Mouse (Mus musculus): ENCODE results near the gene Aox3. TPM values are rescaled to one million over a fixed set of nuclear protein-coding genes. Genes with fewer than 3 reads are reported as not detected.

Gene Aox3
- polyA plus RNA-seq, 1 experiment from 2014 or later, result 0.23 TPM

DNA sequence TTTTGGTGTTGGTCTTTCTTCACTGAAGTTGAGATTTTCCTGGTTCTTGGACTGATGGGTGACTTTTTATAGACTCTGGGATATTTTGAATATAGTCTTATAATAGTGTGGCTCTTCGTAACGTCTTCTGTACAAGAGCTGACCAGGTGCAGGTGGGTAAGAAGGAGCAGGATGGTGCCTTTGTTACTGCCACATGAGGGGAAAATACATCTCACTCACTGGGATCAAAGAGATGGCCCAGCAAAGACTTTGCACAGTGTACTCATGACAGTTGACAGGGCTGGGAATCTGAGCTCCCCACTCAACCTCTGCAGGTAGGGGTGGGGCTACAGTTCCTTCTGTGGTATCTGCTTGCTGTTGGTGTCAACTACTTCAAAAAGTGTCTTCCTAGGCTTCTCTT is 38.7 kb upstream of the Aox3 start:
- H3K4me3 ChIP-seq (ENCODE audit: low read depth, low read length), result no peak overlapping the region
- no peaks in the 10 kb centered on the region for H3K27me3 ChIP-seq (ENCODE audit: control insufficient read depth, insufficient read depth, low read depth, low read length)
- H3K9ac ChIP-seq (ENCODE audit: low read depth, low read length), result no peak overlapping the region
- 95% methylated on average over 2 of the region's 2 CpGs for WGBS
- H3K4me1 ChIP-seq (ENCODE audit: control insufficient read depth, insufficient read depth, low read length), result no peaks in the 10 kb centered on the region
- H3K36me3 ChIP-seq (ENCODE audit: control insufficient read depth, insufficient read depth, low read length), result no peaks in the 10 kb centered on the region
- no peak overlapping the region for H3K4me2 ChIP-seq (ENCODE audit: low read length)
- no peak overlapping the region for H3K27ac ChIP-seq (ENCODE audit: low read length)
- H3K9me3 ChIP-seq (replicated peaks; ENCODE audit: control insufficient read depth, low read length, poor library complexity, severe bottlenecking), result no peaks in the 10 kb centered on the region
- ATAC-seq, result no peak

DNA sequence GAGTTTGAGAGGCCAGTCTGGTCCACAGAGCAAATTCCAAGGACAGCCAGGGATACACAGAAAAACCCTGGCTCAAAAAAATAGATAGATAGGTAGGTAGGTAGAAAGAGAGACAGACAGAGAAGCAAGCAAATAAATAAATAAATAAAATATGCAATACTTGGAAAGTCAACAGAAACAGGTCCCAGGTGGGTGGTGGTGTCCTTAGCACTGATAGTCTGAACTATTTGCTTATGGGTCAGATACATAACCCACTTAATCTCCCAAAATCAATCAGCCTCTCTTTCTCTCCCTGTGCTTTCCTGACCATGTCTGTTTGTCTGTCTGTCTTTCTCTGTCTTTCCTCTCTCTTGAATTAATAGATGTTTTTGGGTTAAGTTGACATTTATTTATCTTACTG is 35.0 kb upstream of the Aox3 start:
- Histone ChIP-seq H3K27me3 (ENCODE audit: control insufficient read depth, insufficient read depth, low read depth, low read length) (no peaks in the 10 kb centered on the region), H3K27ac (ENCODE audit: low read length) (no peak overlapping the region), H3K4me2 (ENCODE audit: low read length) (no peak overlapping the region), H3K36me3 (ENCODE audit: control insufficient read depth, insufficient read depth, low read length) (no peaks in the 10 kb centered on the region), H3K9me3 (replicated peaks; ENCODE audit: control insufficient read depth, low read length, poor library complexity, severe bottlenecking) (no peaks in the 10 kb centered on the region), H3K4me3 (ENCODE audit: low read depth, low read length) (no peak overlapping the region), H3K9ac (ENCODE audit: low read depth, low read length) (no peak overlapping the region), H3K4me1 (ENCODE audit: control insufficient read depth, insufficient read depth, low read length) (no peaks in the 10 kb centered on the region)
- ATAC-seq, result no peak

DNA sequence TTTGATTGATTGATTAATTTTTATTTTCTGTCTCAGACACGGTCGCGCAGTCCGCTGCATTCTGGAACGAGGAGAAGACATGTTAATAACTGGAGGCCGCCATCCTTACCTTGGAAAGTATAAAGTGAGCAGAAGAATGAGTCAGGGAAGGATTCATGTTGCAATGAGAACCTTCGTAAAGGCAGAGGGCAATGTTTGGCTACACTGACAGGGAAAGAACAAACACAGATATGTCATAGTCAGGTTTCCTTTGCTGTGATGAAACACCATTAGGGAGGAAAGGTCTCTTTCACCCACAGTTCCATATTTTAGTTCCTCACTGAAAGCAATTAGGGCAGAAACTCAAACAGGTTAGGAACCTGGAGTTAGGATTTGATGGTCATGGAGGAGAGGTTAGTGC is 34.5 kb upstream of the Aox3 start:
- 95% methylated on average over 7 of the region's 7 CpGs for WGBS
- no peaks in the 10 kb centered on the region for H3K9me3 ChIP-seq (replicated peaks; ENCODE audit: control insufficient read depth, low read length, poor library complexity, severe bottlenecking)
- no peaks in the 10 kb centered on the region for H3K27me3 ChIP-seq (ENCODE audit: control insufficient read depth, insufficient read depth, low read depth, low read length)
- H3K4me2 ChIP-seq (ENCODE audit: low read length), result no peak overlapping the region
- H3K27ac ChIP-seq (ENCODE audit: low read length), result no peak overlapping the region
- H3K4me3 ChIP-seq (ENCODE audit: low read depth, low read length), result no peak overlapping the region
- no peaks in the 10 kb centered on the region for H3K36me3 ChIP-seq (ENCODE audit: control insufficient read depth, insufficient read depth, low read length)
- H3K9ac ChIP-seq (ENCODE audit: low read depth, low read length), result no peak overlapping the region
- no peaks in the 10 kb centered on the region for H3K4me1 ChIP-seq (ENCODE audit: control insufficient read depth, insufficient read depth, low read length)
- ATAC-seq, result no peak

DNA sequence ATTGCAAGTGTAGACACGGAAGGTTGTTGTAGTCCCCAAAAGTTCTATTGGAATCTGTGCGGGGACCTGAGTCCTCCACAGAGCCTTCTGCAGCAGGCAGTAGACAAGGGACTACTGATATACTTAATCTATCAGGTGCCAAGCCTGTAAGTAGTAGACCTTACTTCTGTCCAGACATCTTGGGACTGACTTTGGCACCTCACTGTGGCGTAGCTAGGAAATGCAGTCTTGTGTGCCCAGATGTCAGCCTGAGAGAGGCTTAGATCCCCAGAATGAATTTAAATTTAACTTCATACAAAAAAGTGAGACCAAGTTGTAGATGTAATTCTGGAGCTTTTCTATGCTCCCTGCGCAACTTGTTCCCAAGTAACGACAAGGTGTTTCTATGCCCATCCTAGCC is 33.2 kb upstream of the Aox3 start:
- H3K27me3 ChIP-seq (ENCODE audit: control insufficient read depth, insufficient read depth, low read depth, low read length), result no peaks in the 10 kb centered on the region
- no peak overlapping the region for H3K4me3 ChIP-seq (ENCODE audit: low read depth, low read length)
- 95% methylated on average over 5 of the region's 5 CpGs for WGBS

DNA sequence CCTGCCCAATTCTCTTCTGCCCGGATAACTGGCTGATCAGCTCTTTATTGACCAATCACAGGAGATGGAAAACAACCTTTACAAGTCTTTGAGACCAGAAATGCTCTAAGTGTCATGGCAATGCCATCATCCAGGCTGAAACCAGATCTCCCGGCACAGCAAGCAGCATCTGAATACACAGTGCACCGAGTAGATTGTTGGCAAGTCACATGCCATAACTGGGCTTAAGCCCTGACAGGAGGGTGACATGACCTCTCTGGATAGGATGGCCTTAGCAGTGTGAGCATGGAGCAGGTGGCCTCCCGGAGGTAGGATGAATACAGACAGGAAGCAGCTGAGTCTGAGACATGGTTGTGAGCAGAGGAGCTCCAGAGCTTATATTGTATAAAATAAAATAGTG is 32.5 kb upstream of the Aox3 start:
- 89% methylated on average over 4 of the region's 4 CpGs for WGBS

More for the DNA sequence above, 33.2 kb upstream of the Aox3 start:
- no peak overlapping the region for H3K27ac ChIP-seq (ENCODE audit: low read length)
- H3K9ac ChIP-seq (ENCODE audit: low read depth, low read length), result no peak overlapping the region
- H3K4me1 ChIP-seq (ENCODE audit: control insufficient read depth, insufficient read depth, low read length), result no peaks in the 10 kb centered on the region
- ATAC-seq, result no peak
- H3K9me3 ChIP-seq (replicated peaks; ENCODE audit: control insufficient read depth, low read length, poor library complexity, severe bottlenecking), result no peaks in the 10 kb centered on the region
- no peaks in the 10 kb centered on the region for H3K36me3 ChIP-seq (ENCODE audit: control insufficient read depth, insufficient read depth, low read length)
- no peak overlapping the region for H3K4me2 ChIP-seq (ENCODE audit: low read length)

DNA sequence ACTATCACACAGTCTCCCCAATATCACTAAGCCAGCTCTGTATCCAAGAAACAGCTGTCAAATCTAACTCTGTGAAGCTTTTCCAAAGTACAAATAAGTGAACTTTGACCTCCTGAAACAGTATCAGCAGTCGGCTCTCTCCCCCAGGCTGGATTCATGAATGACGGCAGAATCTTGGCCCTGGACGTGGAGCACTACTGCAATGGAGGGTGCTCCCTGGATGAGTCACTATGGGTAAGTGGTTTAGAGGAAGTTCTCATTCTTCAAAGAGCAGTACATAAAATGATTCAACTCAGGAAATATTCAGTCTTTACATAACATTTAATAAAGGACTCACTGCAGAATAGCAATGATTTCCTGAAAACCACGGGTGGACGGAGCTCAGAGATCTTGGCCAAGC is 31.6 kb upstream of the Aox3 start:
- H3K4me1 ChIP-seq (ENCODE audit: control insufficient read depth, insufficient read depth, low read length), result no peaks in the 10 kb centered on the region
- no peak overlapping the region for H3K4me2 ChIP-seq (ENCODE audit: low read length)
- WGBS, result 87% methylated on average over 5 of the region's 5 CpGs
- H3K27me3 ChIP-seq (ENCODE audit: control insufficient read depth, insufficient read depth, low read depth, low read length), result no peaks in the 10 kb centered on the region
- no peaks in the 10 kb centered on the region for H3K36me3 ChIP-seq (ENCODE audit: control insufficient read depth, insufficient read depth, low read length)
- H3K9me3 ChIP-seq (replicated peaks; ENCODE audit: control insufficient read depth, low read length, poor library complexity, severe bottlenecking), result no peaks in the 10 kb centered on the region
- no peak overlapping the region for H3K4me3 ChIP-seq (ENCODE audit: low read depth, low read length)
- no peak overlapping the region for H3K9ac ChIP-seq (ENCODE audit: low read depth, low read length)
- no peak for ATAC-seq
- H3K27ac ChIP-seq (ENCODE audit: low read length), result no peak overlapping the region

More for the DNA sequence above, 32.5 kb upstream of the Aox3 start:
- no peak overlapping the region for H3K9ac ChIP-seq (ENCODE audit: low read depth, low read length)
- no peak overlapping the region for H3K4me2 ChIP-seq (ENCODE audit: low read length)
- no peaks in the 10 kb centered on the region for H3K36me3 ChIP-seq (ENCODE audit: control insufficient read depth, insufficient read depth, low read length)
- ATAC-seq, result no peak
- H3K4me3 ChIP-seq (ENCODE audit: low read depth, low read length), result no peak overlapping the region
- H3K4me1 ChIP-seq (ENCODE audit: control insufficient read depth, insufficient read depth, low read length), result no peaks in the 10 kb centered on the region
- no peaks in the 10 kb centered on the region for H3K9me3 ChIP-seq (replicated peaks; ENCODE audit: control insufficient read depth, low read length, poor library complexity, severe bottlenecking)
- H3K27me3 ChIP-seq (ENCODE audit: control insufficient read depth, insufficient read depth, low read depth, low read length), result no peaks in the 10 kb centered on the region
- no peak overlapping the region for H3K27ac ChIP-seq (ENCODE audit: low read length)

DNA sequence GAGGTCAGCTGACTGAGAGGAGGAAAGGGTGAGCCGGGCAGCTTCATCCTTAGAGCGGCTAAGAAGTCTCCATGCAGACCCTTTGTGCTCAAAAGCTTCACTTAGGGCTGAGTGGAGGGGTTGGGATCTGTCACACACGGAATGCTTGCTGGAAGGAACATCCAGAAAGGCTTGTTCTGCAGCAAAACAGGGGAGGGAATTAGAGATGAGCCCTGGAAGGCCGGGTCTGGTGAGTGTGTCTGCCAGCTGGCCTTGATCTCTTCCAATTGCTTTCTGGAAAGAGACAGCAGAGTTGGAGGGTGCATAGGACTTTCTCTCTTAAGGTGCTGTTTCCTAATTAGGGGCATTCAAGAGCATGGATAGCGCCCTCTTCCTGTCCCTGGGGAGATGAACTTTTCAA is 23.6 kb upstream of the Aox3 start:
- H3K27ac ChIP-seq (ENCODE audit: low read length), result no peak overlapping the region
- H3K9ac ChIP-seq (ENCODE audit: low read depth, low read length), result no peak overlapping the region
- no peaks in the 10 kb centered on the region for H3K9me3 ChIP-seq (replicated peaks; ENCODE audit: control insufficient read depth, low read length, poor library complexity, severe bottlenecking)
- no peak overlapping the region for H3K4me3 ChIP-seq (ENCODE audit: low read depth, low read length)
- no peak overlapping the region for H3K4me2 ChIP-seq (ENCODE audit: low read length)
- no peaks in the 10 kb centered on the region for H3K36me3 ChIP-seq (ENCODE audit: control insufficient read depth, insufficient read depth, low read length)
- WGBS, result 70% methylated on average over 5 of the region's 5 CpGs
- ATAC-seq, result no peak
- no peaks in the 10 kb centered on the region for H3K27me3 ChIP-seq (ENCODE audit: control insufficient read depth, insufficient read depth, low read depth, low read length)
- no peaks in the 10 kb centered on the region for H3K4me1 ChIP-seq (ENCODE audit: control insufficient read depth, insufficient read depth, low read length)

DNA sequence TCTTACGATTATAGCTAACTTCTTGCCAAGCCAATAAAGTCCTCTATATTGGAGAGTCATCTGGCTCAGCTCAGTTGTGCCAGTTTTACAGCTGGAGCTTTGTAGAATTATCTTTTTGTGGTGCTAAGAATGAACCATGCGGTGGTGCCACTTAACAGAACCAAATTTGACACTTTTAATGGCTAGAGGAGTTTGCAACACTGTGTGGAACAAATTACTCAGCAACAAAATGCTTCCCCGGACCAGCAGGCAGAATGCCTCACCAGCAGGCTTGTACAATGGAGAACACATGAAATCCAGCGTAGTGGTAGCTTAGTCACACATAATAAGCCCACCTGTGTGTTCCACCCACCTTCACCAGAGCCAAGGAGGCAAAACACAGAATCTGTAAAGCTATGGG is 22.7 kb upstream of the Aox3 start:
- Histone ChIP-seq H3K4me3 (ENCODE audit: low read depth, low read length) (no peak overlapping the region), H3K4me1 (ENCODE audit: control insufficient read depth, insufficient read depth, low read length) (no peaks in the 10 kb centered on the region), H3K27ac (ENCODE audit: low read length) (no peak overlapping the region), H3K9me3 (replicated peaks; ENCODE audit: control insufficient read depth, low read length, poor library complexity, severe bottlenecking) (no peaks in the 10 kb centered on the region), H3K27me3 (ENCODE audit: control insufficient read depth, insufficient read depth, low read depth, low read length) (no peaks in the 10 kb centered on the region), H3K9ac (ENCODE audit: low read depth, low read length) (no peak overlapping the region), H3K36me3 (ENCODE audit: control insufficient read depth, insufficient read depth, low read length) (no peaks in the 10 kb centered on the region), H3K4me2 (ENCODE audit: low read length) (no peak overlapping the region)
- 87% methylated on average over 4 of the region's 4 CpGs for WGBS
- ATAC-seq, result no peak

DNA sequence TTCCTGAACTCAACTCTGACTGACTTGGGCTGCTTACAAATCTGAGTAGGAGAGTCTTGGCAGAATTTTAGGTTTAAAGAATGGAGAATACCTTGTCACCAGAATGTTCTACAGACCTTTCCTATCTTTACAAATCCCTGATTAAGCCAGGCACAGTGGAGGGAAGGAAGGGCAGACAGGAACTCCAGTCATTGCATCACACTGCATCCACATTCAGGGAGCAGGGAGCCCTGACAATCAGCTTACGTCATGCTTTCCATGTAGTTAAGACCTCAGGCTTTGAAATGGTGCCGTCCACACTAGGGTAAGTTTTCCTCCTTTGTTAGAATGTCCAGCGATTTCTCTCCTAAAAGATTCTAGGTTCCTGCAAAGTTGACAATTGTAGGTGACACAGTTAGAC is 21.7 kb upstream of the Aox3 start:
- no peak overlapping the region for H3K27ac ChIP-seq (ENCODE audit: low read length)
- no peaks in the 10 kb centered on the region for H3K36me3 ChIP-seq (ENCODE audit: control insufficient read depth, insufficient read depth, low read length)
- no peak overlapping the region for H3K9ac ChIP-seq (ENCODE audit: low read depth, low read length)
- no peaks in the 10 kb centered on the region for H3K27me3 ChIP-seq (ENCODE audit: control insufficient read depth, insufficient read depth, low read depth, low read length)
- H3K4me2 ChIP-seq (ENCODE audit: low read length), result no peak overlapping the region
- H3K9me3 ChIP-seq (replicated peaks; ENCODE audit: control insufficient read depth, low read length, poor library complexity, severe bottlenecking), result no peaks in the 10 kb centered on the region
- H3K4me3 ChIP-seq (ENCODE audit: low read depth, low read length), result no peak overlapping the region
- H3K4me1 ChIP-seq (ENCODE audit: control insufficient read depth, insufficient read depth, low read length), result no peaks in the 10 kb centered on the region
- WGBS, result 76% methylated on average over 3 of the region's 3 CpGs
- no peak for ATAC-seq
